Mouse (Mus musculus) layer of hippocampus, adult 9-10 months (tissue): ENCODE measurements around the gene Sap30.
"Not testable (repeated sequence)": the region's sequence is repeated elsewhere in the genome, so short reads cannot be mapped to it uniquely, and the experiment has no call there.

ENCODE experiments used
- DNase-seq: peaks from one replicate; pipeline ENCODE4 v3.0.0; 2022; ENCODE audit warnings: low spot score

Sap30 gene

DNA sequence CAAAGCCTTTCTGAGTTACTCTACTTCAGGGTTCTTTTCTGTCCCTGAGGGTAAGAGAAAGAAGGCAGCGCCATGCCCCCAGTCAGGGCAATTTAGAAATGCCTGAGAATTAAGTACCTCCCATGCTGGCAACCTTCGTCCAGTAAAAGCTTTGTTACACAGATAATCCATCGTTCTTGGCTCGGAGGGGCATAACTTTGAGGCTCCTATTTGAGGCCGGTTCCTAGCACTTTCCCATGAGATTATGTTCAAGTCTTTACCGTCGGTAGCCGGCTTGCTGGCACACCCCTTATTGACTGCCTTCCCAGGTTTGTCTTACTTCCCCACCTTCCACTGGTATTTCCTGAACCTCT lies 10.8 kb upstream of the Sap30 start:
- no peak for DNase-seq

DNA sequence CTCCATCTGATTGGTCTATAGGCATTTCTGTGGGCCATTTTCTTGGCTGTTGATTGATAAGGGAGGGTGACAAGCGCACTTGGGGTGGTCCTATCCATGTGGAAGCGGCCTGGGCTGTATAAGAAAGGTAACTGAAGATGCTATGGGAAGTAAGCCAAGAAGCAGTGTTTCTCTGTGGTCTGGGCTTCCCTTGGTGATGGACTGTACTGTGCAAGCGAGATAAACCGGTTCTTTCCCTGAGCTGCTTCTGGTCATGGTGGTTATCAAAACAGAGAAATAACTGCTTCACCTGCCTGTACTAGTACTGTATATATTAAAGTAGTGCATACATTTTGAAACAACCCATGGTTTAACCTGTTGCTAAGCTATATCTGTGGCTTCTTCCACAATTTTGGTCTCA lies 4.2 kb upstream of the Sap30 start:
- DNase-seq, result no peak

DNA sequence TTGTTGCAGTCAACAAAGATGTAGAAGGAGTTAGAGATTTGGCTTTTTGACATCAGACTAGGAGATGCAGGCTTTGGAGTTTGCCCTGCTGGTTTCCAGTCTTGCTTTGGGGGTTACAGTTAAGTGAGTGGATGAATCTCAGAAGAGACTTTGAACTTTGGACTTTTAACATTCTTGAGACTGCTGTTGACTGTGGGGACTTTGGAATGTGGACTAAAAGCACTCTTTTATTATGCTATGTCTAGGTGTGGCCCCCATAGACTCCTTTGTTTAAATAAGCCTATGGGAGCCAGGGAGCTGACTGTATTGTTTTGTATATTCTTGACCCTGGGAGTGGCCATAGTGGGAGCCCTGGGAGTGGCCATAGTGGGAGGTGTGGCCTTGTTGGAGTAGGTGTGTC lies 2.2 kb upstream of the Sap30 start:
- DNase-seq, result no peak

DNA sequence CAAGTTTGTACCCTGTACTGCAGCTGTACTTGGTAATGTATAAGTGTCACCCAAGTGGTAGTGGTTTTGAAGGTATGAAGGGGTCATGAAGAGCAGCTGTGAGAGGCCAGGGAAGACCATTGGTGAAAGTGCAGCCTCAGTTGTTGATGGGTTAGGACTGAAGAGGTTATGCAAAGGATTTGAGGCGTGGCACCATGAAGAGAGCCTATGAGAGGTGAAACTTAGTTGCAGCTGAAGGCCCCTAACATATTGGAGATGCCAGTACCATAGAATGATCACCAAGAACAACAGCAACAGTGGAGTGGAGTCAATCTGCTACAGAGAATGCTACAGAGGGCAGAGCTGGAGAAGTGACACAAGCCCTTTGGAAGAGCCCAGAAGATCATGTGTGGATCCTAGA lies 1.7 kb upstream of the Sap30 start:
- no peak for DNase-seq

DNA sequence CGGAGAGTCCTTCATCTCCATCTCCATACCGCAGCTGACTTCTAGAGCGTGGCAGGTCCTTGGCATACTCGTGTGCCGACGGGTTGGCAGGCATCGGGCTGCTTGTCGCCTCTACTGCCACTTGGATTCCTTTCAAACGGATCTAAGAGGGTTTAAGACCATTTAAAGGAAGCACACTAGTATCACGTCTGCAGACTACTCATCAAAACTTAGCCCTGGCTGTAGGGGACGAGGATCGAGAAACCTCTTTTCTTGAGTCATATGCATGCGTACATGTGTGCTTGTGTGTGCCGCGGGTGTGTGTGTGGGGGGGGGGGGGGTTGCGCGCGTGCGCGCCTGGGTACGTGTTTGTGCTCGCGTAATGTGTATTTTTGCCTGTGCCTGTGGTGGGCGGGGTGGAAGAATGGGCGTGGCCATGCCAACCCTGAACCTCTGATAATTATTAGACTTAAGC lies 679 bp upstream of the Sap30 start:
- no peak for DNase-seq

DNA sequence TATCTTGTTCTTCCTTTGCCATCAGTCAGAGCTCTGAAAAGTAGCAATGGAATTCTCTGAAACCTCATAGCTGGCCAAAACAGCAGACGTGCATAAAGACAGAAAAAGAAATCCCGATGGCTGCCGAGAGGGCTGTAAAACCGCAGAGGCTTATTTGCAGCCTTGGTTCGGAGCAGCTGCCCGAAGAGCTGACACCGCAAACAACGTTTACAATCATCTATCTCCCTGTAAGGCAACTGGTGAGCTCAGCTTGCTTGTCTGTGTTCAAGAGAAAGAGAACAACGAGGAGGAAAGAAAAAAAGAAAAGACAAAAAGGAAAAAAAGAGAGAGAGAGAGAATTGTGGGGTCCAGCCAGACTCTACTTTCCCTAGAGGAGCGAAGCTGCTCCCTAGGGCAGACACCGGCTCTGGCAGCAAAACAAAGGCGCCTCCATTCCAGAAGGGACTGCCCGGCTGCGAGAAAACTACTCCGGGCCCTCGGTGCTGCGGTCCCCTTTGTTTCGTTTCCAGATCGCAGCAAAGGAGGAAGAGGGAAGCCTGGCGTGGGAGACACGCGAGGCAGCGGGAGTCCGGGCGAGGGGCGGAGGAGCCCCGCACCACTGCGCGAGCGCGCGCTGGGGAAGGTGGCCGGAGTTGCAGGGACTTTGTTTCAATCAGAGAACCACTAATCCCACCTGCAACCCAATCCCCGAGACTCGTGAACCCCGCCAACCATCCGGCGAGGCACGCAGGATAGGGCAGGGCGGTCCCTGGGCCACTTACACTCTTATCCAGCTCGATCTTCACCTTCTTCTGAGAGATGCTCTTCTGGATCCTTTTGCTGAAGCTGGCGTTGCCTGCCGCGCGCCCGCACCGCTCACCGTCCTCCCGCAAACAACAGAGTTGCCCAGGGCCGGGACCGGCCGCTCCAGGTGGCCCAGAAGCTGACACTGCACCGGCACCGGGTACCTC lies 894 bp downstream of the Sap30 start:
- no peak for DNase-seq

DNA sequence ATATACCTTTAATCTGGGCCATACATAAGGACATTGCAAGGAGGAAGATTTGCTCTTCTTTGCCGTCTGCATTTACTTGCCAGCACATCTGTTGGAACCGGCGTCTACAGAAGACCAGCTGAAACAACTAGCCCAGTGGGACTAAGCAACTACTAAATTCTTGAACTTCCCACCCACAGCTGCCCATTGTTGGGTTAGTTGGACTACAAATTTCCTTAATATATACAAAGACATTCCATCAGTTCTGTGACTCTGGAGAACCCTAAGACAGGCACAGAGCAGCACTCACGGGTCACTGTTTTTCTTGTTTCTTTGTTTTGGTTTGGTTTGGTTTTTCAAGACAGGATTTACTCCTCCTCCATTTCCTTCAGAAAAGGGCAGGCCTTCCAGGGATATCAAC lies 7.1 kb downstream of the Sap30 start:
- no peak for DNase-seq

DNA sequence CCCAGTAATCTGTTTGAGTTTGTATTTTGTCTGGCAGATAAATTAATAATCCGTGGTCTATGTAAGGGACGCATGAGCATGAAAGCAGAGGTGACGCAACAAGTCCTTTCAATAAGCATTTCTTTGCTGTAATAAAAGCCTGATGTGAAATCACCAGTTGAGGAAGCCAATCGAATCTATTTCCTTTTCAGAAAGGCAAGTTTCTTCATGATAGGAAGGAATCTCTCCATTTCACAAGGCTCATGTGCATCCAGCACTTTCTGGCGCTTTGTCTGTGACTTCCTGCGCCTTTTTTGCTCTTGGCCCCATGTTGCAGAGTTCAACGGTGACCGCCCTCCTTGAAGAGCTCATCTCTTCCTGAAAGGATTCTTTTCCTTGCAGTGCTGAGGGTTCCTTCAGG lies 8.0 kb downstream of the Sap30 start:
- no peak for DNase-seq

DNA sequence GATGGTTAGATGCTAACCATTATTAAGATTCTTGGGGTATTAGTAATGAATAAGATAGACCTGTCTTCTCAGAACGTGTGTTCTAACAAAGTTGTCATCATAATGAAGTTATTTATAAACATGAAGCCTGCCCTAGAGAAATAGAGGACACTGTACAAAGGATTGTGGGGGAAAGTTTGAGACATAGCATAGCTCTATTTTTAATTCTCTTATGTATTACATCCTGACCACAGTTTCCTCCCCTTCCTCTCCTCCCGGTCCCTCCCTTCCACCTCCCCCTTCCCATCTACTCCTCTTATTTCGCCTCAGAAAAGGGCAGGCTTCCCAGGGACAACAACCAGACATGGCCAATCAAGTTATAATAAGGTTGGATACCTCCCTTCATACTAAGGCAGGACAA lies 9.3 kb downstream of the Sap30 start:
- DNase-seq, result no peak

DNA sequence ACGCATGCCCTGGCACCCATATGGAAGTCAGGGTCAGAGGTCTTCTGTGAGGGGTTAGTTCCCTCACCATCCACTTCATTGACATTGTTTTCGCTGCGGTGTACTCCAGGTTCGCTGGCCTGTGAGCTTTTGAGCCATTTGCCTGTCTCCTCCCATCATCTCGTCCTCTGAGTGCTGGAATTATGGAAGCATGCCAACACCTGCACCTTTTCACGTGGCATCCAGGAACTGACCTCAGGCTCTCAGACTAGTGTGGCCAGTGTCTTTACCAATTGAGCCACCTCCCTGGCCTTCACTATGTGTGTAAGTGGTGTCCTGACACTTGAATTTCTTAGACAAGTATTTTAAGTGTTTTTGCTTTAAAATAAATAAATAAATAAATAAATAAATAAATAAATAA lies 13.9 kb downstream of the Sap30 start:
- DNase-seq, result no peak

DNA sequence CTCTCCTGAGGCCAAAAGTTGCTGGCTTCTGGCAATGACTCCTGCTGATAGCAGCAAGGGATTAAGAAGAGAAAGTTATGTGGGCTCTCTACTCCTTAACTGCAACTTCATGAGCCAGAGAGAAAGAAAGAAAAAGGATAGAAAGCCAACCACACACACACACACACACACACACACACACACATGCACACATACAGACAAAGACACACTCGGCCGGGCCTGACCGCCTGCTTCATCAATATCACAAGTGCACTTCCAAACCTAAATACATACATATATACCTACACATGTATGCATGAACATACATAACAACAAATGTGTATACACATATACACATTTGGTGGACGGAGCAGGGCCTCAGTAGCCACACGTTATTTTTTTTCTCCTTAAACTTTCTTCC lies 16.8 kb downstream of the Sap30 start:
- DNase-seq, result no peak

DNA sequence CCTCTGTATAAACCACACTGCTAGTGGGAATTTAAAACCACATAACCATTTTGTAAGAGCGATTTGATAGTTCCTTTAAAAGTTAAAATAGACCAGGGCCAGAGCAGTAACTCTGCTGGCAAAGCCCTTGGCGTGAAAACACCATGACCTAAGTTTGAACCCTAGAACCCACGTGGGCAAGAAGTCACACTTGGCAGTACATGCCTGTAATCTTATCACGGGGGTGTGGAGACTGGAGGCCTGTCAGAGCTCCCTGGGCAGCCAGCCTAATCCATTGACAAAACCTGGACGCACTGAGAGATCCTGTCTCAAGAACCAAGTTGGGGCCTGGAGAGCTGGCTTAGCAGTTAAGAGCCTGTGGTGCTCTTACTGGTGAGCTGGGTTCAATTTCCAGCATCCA lies 19.0 kb downstream of the Sap30 start:
- DNase-seq, result no peak

DNA sequence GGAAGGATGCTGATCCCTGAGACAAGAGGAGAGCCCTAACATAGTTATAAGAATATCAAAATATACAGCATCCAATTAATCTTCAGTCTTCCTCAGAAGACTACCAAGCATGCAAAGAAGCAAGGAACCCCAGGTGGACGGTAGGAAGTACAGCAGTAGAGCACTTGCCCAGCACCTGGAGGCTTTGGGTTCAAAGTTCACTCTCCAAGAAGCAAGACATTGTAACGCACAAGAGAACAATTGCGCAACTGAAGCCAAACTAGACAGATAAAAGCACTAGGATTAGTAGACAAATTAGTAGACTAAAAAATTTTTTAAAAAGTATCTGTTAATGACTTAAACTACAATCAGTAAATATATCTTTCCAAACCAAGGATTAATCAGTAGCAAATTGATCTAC lies 23.9 kb downstream of the Sap30 start:
- no peak for DNase-seq

DNA sequence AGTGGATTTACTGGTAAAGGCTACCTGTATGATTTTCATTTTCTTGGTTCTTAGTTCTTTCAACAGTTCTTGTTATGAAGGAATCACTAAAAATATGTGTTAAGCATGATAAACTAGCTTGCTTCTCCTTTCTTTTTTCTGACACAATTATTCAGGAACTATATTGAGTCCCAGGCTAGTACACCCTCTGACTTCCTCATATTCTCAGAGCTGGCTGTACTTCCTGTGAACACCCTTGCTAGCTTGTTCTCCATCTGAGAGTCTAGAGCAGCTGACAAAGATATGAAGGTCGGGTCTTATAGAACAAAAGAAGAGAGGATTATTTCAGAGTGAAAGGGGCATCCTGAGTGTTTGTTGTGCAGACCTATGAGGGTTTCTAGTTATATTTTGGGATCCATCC lies 24.8 kb downstream of the Sap30 start:
- DNase-seq, result no peak

DNA sequence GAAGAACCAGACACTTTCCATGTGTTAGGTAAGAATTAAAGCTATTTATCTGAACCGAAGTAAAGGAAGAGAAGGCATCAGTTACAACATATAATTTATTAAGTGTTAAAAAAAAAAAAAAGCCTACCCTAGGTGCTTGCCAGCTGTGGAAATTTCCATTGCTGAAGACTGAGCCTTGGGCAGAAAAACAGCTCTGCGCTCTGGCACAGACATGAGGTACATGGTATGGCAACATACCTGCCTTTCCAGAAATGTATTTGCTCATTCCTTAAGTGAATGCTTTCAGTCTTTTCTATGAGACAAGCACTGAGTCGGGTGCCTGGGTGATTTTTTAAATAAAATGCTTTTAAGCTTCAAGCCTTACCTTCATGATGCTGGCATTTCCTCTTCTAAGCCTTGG lies 29.7 kb downstream of the Sap30 start:
- no peak for DNase-seq

DNA sequence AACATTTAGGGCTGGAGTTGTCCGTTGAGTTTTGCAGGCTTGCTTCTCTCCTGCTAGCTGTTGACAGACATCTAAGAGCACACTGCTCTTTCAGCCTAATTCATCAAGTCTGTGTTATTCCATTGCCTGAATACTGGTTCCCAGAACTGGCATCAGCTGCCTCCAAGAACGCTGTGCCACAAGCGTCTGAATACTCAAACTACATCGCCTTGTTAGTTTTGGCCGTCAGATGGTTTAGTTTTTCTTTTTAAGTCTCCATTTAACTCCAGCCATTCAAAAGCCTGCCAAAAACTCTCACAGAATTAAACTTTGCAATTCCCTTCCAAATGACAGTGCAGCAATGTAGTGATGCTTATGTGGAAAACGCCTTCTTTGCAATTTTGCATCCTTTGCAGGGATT lies 30.5 kb downstream of the Sap30 start:
- DNase-seq, result no peak

DNA sequence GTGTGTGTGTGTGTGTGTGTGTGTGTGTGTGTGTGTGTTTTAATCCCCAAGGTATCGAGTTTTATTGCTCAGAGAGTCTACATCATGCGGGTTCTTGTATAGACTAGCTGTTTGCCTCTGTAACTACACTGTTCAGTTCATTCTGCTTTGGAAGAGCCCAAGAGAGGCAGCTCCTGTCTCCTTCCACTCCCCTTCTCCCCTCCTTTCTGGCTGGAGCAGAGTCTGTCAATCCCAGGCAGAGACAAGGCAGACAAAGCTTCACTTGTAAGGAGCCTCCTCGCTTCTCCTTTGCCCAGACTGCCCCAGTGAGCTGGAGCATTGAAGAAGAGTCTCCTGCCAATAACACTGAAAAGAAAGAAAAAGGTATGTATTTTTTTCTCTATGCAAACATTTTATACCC lies 31.9 kb downstream of the Sap30 start, which contains the start of gene Scrg1:
TSS of gene Scrg1 (plus strand) at position 159 of the 400 bp plus-strand sequence.
- no peak for DNase-seq

DNA sequence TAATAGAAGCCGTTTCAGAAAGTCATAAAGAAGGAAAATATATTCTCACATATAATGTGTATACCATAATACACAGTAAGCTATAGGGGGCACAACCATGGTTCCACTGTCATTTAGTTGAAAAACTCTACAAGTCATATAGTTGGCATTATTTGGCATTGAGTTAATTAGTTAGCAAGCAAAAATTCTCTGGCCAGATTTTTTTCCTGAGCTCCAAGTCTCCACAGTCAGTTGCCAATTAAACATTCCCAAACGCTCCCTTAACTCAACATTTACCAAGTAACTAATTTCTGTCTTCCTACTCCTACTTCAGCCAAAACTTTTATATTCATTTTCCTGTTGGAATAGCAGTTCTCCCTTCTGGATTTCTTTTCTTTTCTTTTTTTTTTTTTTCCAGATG lies 34.3 kb downstream of the Sap30 start:
- DNase-seq, result no peak

DNA sequence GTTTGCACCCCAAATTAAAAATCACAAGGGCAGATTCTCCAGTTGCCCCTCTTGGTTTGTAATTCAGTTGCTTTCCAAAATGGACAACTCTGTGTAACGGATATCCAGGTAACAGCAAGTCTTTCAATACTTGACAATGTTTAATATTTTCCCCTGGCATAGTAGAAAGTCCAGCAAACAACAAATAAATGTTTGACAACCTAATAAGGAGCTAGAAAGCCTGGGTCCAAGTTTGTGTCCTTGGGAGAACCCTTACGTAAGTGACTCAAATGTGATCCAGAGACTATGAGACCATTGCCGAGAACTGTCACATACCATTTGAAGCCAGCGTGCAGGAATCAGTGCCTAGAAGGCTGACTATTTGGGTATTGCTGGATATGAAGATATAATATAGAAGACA lies 35.8 kb downstream of the Sap30 start:
- DNase-seq, result no peak

DNA sequence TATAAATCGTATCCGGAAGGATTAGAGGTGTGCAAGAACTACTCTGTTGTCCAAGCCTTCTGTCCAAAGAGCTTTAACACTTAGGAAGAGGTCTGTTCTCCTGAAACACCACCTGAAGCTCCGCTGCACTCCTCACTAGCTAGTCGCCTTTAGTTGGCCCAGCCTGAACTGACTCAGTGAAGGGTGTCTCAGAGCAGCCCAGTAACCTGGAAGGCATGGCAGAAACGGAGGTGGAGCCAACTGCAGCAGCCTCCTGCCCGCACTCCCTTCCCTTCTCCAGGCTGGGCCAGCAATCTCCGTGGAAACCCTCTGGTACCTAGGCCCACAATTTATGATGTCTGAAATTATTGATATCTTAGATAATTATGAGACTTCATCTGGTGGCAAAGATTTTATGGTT lies 36.9 kb downstream of the Sap30 start:
- DNase-seq, result no peak

DNA sequence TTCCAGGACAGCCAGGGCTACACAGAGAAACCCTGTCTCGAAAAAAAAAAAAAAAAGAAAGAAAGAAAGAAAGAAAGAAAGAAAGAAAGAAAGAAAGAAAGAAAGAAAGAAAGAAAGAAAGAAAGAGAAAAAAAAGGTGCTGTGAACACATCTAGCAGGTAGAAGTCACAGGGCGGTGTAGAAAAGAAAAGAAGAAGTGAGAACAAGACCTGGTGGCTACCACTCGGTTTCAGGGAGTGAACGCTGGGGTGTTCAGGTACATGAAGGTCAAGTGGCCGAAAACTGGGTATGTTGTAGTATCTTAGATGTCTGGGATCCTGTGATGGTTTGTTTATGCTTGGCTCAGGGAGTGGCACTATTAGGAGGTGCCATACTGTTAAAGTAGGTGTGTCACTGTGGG lies 41.8 kb downstream of the Sap30 start:
- DNase-seq, result not testable (repeated sequence)

DNA sequence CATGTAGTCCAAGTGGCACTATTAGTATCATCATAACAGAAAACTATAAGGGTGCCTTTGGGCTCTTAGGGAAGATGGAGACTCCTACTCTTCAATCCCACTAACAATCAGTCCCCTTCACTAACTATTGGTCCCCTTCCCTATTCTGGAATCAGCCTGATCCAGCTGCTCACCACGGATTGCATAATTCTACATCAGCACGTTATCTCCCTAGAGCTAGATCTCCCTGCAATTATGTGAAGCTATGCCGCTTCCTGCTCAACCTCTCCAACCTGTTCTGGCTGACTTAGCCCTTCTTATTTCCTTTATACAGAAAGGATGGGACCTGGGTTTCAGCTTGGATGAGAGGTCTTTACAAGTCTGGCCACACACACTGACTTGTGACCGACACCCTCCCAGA lies 44.4 kb downstream of the Sap30 start:
- DNase-seq, result no peak

DNA sequence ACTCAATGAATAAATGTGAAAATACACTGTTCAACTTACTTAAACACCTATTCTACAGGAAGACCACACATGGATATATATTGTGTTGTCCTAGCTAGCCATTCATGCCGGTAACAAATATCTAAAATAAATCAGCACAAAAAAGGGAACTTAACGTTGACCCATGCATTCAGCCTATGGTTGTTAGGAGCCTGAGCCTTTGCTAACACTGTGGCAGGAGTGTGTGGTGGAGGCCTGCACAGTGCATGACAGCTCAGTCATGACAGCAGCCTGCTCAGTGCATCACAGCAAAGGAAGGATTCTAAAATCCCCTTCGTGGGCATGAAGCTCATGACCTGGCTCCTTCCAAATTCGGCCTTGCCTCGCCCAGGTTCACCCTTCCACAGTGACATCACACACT lies 46.1 kb downstream of the Sap30 start:
- DNase-seq, result no peak

DNA sequence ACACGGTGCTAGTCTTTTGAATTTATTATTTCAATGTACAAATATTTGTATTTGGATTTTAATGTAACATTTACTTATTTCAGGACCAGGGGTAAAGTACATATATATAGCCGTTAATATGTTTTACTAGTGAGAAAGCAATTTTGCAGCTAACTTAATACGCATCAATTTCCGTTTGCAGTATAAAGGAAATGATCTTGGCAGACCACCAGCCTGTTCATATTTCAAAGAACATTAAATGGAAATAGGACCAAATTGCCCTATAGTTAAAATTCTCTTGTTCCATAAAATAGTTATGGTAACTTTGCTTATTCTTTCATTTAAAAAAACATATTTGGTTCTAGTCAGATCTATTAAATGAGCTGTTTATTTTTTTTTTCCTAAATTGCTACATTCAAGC lies 46.5 kb downstream of the Sap30 start:
- no peak for DNase-seq
